Mouse (Mus musculus) midbrain, embryonic 12.5 days (tissue): ENCODE measurements around the gene Rom1. TPM values are rescaled to one million over a fixed set of nuclear protein-coding genes. Genes with fewer than 3 reads are reported as not detected.
"Not testable (repeated sequence)": the region's sequence is repeated elsewhere in the genome, so short reads cannot be mapped to it uniquely, and the experiment has no call there.

Experiments used
- ATAC-seq: fragments of 200-750 bp; cut with Nextera tagmentation; 2 replicates; pipeline ENCODE4 v1.8.0; 2017; ENCODE audit warnings: low read depth, moderate TSS enrichment, moderate library complexity; ENCODE audit not compliant: low FRiP score
- H3K27ac ChIP-seq: fragments of 300-500 bp; sonication (generic); replicated peaks from 2 replicates; pipeline ENCODE4 v1.5.1; 2016; ENCODE audit warnings: mild to moderate bottlenecking
- H3K27me3 ChIP-seq: fragments of 300-500 bp; sonication (generic); 2 replicates; pipeline ENCODE4 v1.6.1; 2016; ENCODE audit warnings: mild to moderate bottlenecking
- H3K36me3 ChIP-seq: fragments of 300-500 bp; sonication (generic); 2 replicates; pipeline ENCODE4 v1.6.1; 2016
- H3K4me1 ChIP-seq: fragments of 300-500 bp; sonication (generic); 2 replicates; pipeline ENCODE4 v1.6.1; 2016
- H3K4me2 ChIP-seq: fragments of 300-500 bp; sonication (generic); replicated peaks from 2 replicates; pipeline ENCODE4 v1.6.1; 2016; ENCODE audit warnings: mild to moderate bottlenecking, moderate library complexity
- H3K4me3 ChIP-seq: fragments of 300-500 bp; sonication (generic); 2 replicates; pipeline ENCODE4 v1.5.1; 2016; ENCODE audit warnings: mild to moderate bottlenecking
- H3K9ac ChIP-seq: fragments of 300-500 bp; sonication (generic); replicated peaks from 2 replicates; pipeline ENCODE4 v1.6.1; 2016; ENCODE audit warnings: mild to moderate bottlenecking, moderate library complexity
- H3K9me3 ChIP-seq: fragments of 300-500 bp; sonication (generic); 2 replicates; pipeline ENCODE4 v1.6.1; 2016; ENCODE audit warnings: mild to moderate bottlenecking
- WGBS: fragments of 180-500 bp; shearing (Covaris S2); methylation state at CpG from one replicate; pipeline ENCODE4 v1.1.7; 2016; 5-methylcytosine and 5-hydroxymethylcytosine counted together
- polyA plus RNA-seq: library from polyadenylated mRNA; unstranded; fragments of >200 nt; fragmentation: Nextera tagmentation; extraction: Ambion mirVana; gene quantifications from 2 replicates; pipeline ENCODE4 v1.2.1, GENCODE M21; 2016

The Rom1 gene
- polyA plus RNA-seq, 1 experiment from 2014 or later: 2.1 TPM

DNA sequence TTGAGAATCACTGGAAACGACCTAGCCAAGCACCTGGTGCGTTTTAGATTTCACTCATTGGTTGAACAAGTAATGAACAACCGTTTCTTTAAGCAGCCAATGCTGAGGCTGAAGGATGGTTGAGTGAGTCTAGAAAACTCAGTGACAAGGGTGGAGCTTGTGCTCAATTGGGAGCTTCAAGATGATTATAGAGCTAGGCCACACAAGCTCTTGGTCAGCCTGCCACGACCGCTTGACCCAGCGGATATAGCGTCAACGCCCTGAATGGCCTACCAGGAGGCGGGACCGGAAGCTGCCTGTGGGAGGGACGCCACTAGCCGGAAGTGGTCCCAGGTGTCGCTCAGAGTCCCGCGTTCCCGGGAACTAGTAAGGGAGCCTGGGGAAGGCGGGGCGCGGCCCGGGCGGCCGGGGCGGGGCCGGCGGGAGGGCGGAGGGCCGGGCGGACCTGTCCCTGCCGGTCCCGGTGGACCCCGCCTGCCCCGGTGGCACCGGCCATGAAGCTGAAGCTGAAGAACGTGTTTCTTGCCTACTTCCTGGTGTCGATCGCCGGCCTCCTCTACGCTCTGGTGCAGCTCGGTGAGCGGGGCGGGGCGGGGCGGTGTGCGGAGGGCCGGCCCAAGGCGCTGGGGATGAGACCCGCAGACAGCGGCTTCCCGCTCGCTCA, 9.0 kb downstream of the Rom1 start, which contains the start of gene B3gat3:
Gene B3gat3 (plus strand): TSS at position 302 of the 664 bp plus-strand sequence.
- ATAC-seq: peak; percentile 98
- WGBS: 4% methylated on average over 42 of the region's 50 CpGs
- Histone ChIP-seq H3K27ac (peak within 1 kb of the TSS; percentile 79), H3K4me3 (peak within 1 kb of the TSS; percentile 86), H3K4me2 (peak within 1 kb of the TSS; percentile 77), H3K9ac (peak within 1 kb of the TSS; percentile 84), H3K27me3 (no peaks in the 10 kb centered on the region), H3K36me3 (peaks cover 25% of the 10 kb centered on the region), H3K4me1 (peaks cover 9% of the 10 kb centered on the region), H3K9me3 (no peaks in the 10 kb centered on the region)

- no peak overlapping the region for H3K9ac ChIP-seq
- no peaks in the 10 kb centered on the region for H3K27me3 ChIP-seq
- no peaks in the 10 kb centered on the region for H3K9me3 ChIP-seq
- H3K27ac ChIP-seq: peak overlapping the region; percentile 79; the same call in 1 of the 2 replicates
- peak overlapping the region; percentile 77 for H3K4me2 ChIP-seq
- H3K4me3 ChIP-seq: peak overlapping the region; percentile 86; the same call in 1 of the 2 replicates
- ATAC-seq: no peak
- peaks cover 28% of the 10 kb centered on the region for H3K36me3 ChIP-seq
- H3K4me1 ChIP-seq: peaks cover 9% of the 10 kb centered on the region
- 75% methylated on average over 6 of the region's 6 CpGs for WGBS
Measured at GRCm38 (mm10) chr19:8919684-8920072, 9.5 kb downstream of the Rom1 start.

GRCm38 (mm10) chr19:8919000-8919399, 10.2 kb downstream of the Rom1 start:
- WGBS: 93% methylated on average over 3 of the region's 3 CpGs
- no peak for ATAC-seq

DNA sequence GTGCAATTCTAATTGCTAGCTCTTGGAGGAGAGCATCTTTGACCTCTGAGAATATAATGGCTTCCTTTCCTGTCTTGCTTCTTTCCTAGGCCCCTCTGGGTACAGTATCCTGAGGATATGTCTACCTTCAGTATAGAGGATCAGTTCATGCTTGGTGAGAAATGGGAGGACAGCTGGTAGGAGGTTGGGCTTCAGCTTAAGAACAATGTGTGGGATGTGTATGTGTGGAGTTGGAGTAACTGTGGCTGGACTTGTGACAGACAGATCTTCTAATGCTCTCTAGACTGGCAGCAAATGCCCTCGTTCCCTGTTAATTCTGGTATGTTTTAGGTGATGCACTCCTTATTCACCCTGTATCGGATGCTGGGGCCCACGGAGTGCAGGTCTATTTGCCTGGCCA, 14.9 kb downstream of the Rom1 start:
- Histone ChIP-seq H3K4me2 (no peak overlapping the region), H3K4me1 (no peaks in the 10 kb centered on the region), H3K27ac (no peak overlapping the region), H3K4me3 (no peak overlapping the region), H3K9ac (no peak overlapping the region), H3K36me3 (peaks cover 80% of the 10 kb centered on the region), H3K27me3 (no peaks in the 10 kb centered on the region), H3K9me3 (no peaks in the 10 kb centered on the region)
- WGBS: 98% methylated on average over 3 of the region's 3 CpGs
- ATAC-seq: no peak

More at GRCm38 (mm10) chr19:8919000-8919399, 10.2 kb downstream of the Rom1 start:
- no peak overlapping the region for H3K27ac ChIP-seq
- H3K4me1 ChIP-seq: peaks cover 9% of the 10 kb centered on the region
- no peak overlapping the region for H3K9ac ChIP-seq
- peaks cover 35% of the 10 kb centered on the region for H3K36me3 ChIP-seq
- H3K27me3 ChIP-seq: no peaks in the 10 kb centered on the region
- H3K4me2 ChIP-seq: no peak overlapping the region
- H3K4me3 ChIP-seq: no peak overlapping the region
- no peaks in the 10 kb centered on the region for H3K9me3 ChIP-seq

DNA sequence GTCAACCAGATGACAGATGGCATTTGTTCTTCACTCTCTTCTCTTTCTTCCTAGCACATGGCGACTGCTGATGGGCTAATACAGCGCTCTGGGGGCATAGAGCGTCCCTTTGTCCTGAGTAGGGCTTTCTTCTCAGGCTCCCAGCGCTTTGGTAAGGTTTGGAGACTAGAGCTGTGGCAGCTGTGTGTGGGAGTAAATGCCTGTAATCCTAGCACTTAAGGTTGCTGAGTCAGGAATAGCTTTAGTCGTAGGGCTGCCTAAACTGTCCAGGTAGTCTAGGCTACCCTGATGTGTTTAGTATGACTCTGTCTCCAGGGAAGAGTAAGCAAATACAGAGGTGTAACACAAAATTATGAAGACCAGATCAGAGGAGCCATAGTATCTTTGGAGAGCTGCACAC, 17.3 kb downstream of the Rom1 start:
- Histone ChIP-seq H3K4me1 (no peaks in the 10 kb centered on the region), H3K27me3 (no peaks in the 10 kb centered on the region), H3K4me3 (no peak overlapping the region), H3K4me2 (no peak overlapping the region), H3K36me3 (peaks cover 100% of the 10 kb centered on the region), H3K9ac (peak overlapping the region; percentile 11; the same call in 1 of the 2 replicates), H3K9me3 (no peaks in the 10 kb centered on the region), H3K27ac (no peak overlapping the region)
- no peak for ATAC-seq
- 97% methylated on average over 5 of the region's 5 CpGs for WGBS

GRCm38 (mm10) chr19:8908531-8908930, 20.6 kb downstream of the Rom1 start:
- no peak overlapping the region for H3K9ac ChIP-seq
- no peak for ATAC-seq
- WGBS: 91% methylated on average over 6 of the region's 6 CpGs
- H3K4me1 ChIP-seq: no peaks in the 10 kb centered on the region
- H3K4me2 ChIP-seq: no peak overlapping the region
- H3K36me3 ChIP-seq: peaks cover 96% of the 10 kb centered on the region
- no peak overlapping the region for H3K4me3 ChIP-seq
- no peak overlapping the region for H3K27ac ChIP-seq
- H3K27me3 ChIP-seq: no peaks in the 10 kb centered on the region
- no peaks in the 10 kb centered on the region for H3K9me3 ChIP-seq

DNA sequence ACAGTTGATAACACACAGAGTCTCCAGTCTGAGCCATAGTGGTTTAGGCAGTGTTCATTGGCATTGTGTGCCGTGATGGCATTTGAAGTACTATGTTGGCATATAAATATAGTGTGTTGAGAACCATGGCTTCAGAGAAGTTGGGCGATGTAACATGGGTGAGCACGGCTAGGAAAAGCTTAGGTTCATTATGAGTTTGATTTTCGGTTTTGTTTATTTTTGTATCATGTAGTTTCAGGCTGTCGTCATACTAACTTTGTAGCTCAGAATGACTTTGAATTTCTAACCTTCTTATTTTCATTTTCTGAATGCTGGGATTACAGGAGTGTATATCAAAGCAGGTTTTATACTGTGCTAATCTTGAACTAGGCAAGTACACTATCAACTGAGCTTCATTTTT, 25.7 kb downstream of the Rom1 start:
- H3K4me3 ChIP-seq: no peak overlapping the region
- no peaks in the 10 kb centered on the region for H3K9me3 ChIP-seq
- H3K9ac ChIP-seq: no peak overlapping the region
- no peak for ATAC-seq
- H3K4me2 ChIP-seq: no peak overlapping the region
- 96% methylated on average over 5 of the region's 5 CpGs for WGBS
- H3K4me1 ChIP-seq: peaks cover 10% of the 10 kb centered on the region
- no peak overlapping the region for H3K27ac ChIP-seq
- H3K36me3 ChIP-seq: peaks cover 60% of the 10 kb centered on the region
- H3K27me3 ChIP-seq: no peaks in the 10 kb centered on the region

DNA sequence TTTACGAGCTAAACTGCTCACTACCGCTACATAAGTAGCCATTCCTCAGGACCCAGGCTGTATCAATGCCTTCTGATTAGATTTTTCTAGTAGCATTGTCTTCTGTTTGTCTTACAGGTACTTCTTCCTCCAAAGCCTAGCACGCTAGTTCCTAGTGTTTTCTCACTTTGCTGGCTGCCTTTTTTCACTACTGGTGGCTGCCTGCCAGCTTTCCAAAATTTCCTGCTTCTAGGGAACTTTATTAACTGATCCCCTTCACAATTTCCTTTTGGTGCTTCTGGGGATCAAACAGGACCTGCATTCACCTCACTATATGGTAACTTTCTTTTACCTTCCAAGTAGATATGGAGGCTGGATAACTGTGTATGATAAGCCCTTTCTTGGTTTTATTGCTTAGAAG, 30.1 kb downstream of the Rom1 start:
- no peak for ATAC-seq
- H3K27me3 ChIP-seq: no peaks in the 10 kb centered on the region
- WGBS: 68% methylated on average over 3 of the region's 3 CpGs
- peaks cover 42% of the 10 kb centered on the region for H3K36me3 ChIP-seq
- peak overlapping the region; percentile 90 for H3K4me2 ChIP-seq
- no peak overlapping the region for H3K27ac ChIP-seq
- no peaks in the 10 kb centered on the region for H3K9me3 ChIP-seq
- H3K4me3 ChIP-seq: peak overlapping the region; percentile 87
- peaks cover 21% of the 10 kb centered on the region for H3K4me1 ChIP-seq
- peak overlapping the region; percentile 88 for H3K9ac ChIP-seq

GRCm38 (mm10) chr19:8898576-8898975, 30.6 kb downstream of the Rom1 start:
- Histone ChIP-seq H3K27me3 (no peaks in the 10 kb centered on the region), H3K4me1 (peaks cover 25% of the 10 kb centered on the region), H3K36me3 (peaks cover 38% of the 10 kb centered on the region), H3K9me3 (no peaks in the 10 kb centered on the region), H3K27ac (peak overlapping the region; percentile 81), H3K4me3 (peak overlapping the region; percentile 87), H3K9ac (peak overlapping the region; percentile 88), H3K4me2 (peak overlapping the region; percentile 90)
- ATAC-seq: no peak
- WGBS: 17% methylated on average over 13 of the region's 13 CpGs

- peak; percentile 99 for ATAC-seq
- no peaks in the 10 kb centered on the region for H3K9me3 ChIP-seq
- peaks cover 29% of the 10 kb centered on the region for H3K4me1 ChIP-seq
- peaks cover 32% of the 10 kb centered on the region for H3K36me3 ChIP-seq
- peak within 1 kb of the TSS; percentile 81 for H3K27ac ChIP-seq
- peak within 1 kb of the TSS; percentile 87 for H3K4me3 ChIP-seq
- WGBS: 0% methylated on average over 50 of the region's 53 CpGs
- peak within 1 kb of the TSS; percentile 88 for H3K9ac ChIP-seq
- peak within 1 kb of the TSS; percentile 90 for H3K4me2 ChIP-seq
- no peaks in the 10 kb centered on the region for H3K27me3 ChIP-seq
Measured at GRCm38 (mm10) chr19:8897865-8898495, 31.2 kb downstream of the Rom1 start, which contains the start of gene Ganab. Gene Ganab, plus strand, starts transcription at chr19:8898071.

- not testable (repeated sequence) for H3K9me3 ChIP-seq, H3K27me3 ChIP-seq
- H3K4me1 ChIP-seq: peaks cover 29% of the 10 kb centered on the region
- H3K4me3 ChIP-seq: peak overlapping the region; percentile 87
- H3K4me2 ChIP-seq: peak overlapping the region; percentile 90
- peak; percentile 71 for ATAC-seq
- WGBS: 29% methylated on average over 21 of the region's 21 CpGs
- peaks cover 28% of the 10 kb centered on the region for H3K36me3 ChIP-seq
- H3K9ac ChIP-seq: peak overlapping the region; percentile 88
- H3K27ac ChIP-seq: peak overlapping the region; percentile 81
Measured at GRCm38 (mm10) chr19:8897211-8897864, 31.8 kb downstream of the Rom1 start.

DNA sequence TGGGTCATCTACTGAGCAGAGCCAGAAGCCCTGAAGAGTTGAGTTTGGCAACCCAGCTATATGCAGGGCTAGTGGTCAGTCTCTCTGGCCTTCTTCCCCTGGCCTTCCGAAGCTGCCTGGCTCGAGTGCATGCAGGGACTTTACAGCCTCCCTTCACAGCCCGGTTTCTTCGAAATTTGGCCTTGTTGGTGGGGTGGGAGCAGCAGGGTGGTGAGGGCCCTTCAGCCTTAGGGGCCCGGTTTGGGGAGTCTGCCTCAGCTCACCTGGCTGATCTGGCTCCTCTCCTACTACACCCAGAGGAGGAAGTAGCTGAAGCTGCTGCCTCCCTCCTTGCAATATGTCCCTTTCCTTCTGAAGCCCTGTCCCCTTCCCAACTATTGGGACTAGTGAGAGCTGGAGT, 32.9 kb downstream of the Rom1 start:
- H3K4me1 ChIP-seq: peaks cover 29% of the 10 kb centered on the region
- not testable (repeated sequence) for H3K9me3 ChIP-seq, H3K27ac ChIP-seq, H3K27me3 ChIP-seq, H3K4me2 ChIP-seq, H3K4me3 ChIP-seq, ATAC-seq, H3K9ac ChIP-seq
- 88% methylated on average over 5 of the region's 5 CpGs for WGBS
- H3K36me3 ChIP-seq: peaks cover 28% of the 10 kb centered on the region
